Mouse (Mus musculus): ENCODE measurements around the gene Vamp2. TPM values are rescaled to one million over a fixed set of nuclear protein-coding genes. Genes with fewer than 3 reads are reported as not detected.

Vamp2 gene
- polyA plus RNA-seq, 1 experiment from 2014 or later: 50.6 TPM

GRCm38 (mm10) chr11:69107676-69108075 lies 19.4 kb downstream of the Vamp2 start:
- H3K9ac ChIP-seq (replicated peaks; ENCODE audit: low read depth): no peak overlapping the region
- DNase-seq (ENCODE audit: low spot score) (no peak), ATAC-seq (no peak)
- H3K27me3 ChIP-seq (replicated peaks; ENCODE audit: insufficient read depth, low read length): no peaks in the 10 kb centered on the region
- H3K4me2 ChIP-seq (replicated peaks; ENCODE audit: low read depth, low read length): no peak overlapping the region
- TF ChIP-seq CTCF (IDR thresholded peaks at IDR 0.05): no peak
- TF ChIP-seq EP300 (IDR thresholded peaks at IDR 0.05): no peak
- no peaks in the 10 kb centered on the region for H3K9me3 ChIP-seq (ENCODE audit: low read length)
- 0 out of 2 replicates have a peak, but pooled peaks cover 3% of the 10 kb centered on the region for H3K4me1 ChIP-seq (ENCODE audit: insufficient read depth, low read depth, low read length)
- WGBS: 83% methylated on average over 11 of the region's 11 CpGs
- H3K4me3 ChIP-seq (ENCODE audit: low read depth, low read length): no peak overlapping the region
- peaks cover 70% of the 10 kb centered on the region for H3K36me3 ChIP-seq (ENCODE audit: insufficient read depth, low read length)
- H3K27ac ChIP-seq (ENCODE audit: low read length): no peak overlapping the region

- ATAC-seq: no peak
Measured at GRCm38 (mm10) chr11:69108223-69108622, 19.9 kb downstream of the Vamp2 start.

GRCm38 (mm10) chr11:69109032-69109900 lies 21.0 kb downstream of the Vamp2 start:
- Histone ChIP-seq H3K36me3 (ENCODE audit: insufficient read depth, low read length) (peaks cover 54% of the 10 kb centered on the region), H3K9ac (replicated peaks; ENCODE audit: low read depth) (no peak overlapping the region), H3K4me2 (replicated peaks; ENCODE audit: low read depth, low read length) (no peak overlapping the region), H3K9me3 (ENCODE audit: low read length) (no peaks in the 10 kb centered on the region), H3K4me1 (ENCODE audit: insufficient read depth, low read depth, low read length) (0 out of 2 replicates have a peak, but pooled peaks cover 3% of the 10 kb centered on the region), H3K27ac (ENCODE audit: low read length) (no peak overlapping the region), H3K27me3 (replicated peaks; ENCODE audit: insufficient read depth, low read length) (no peaks in the 10 kb centered on the region), H3K4me3 (ENCODE audit: low read depth, low read length) (no peak overlapping the region)
- TF ChIP-seq EP300 (IDR thresholded peaks at IDR 0.05) (no peak), CTCF (IDR thresholded peaks at IDR 0.05) (no peak)
- peak; percentile 33 for DNase-seq (ENCODE audit: low spot score)
- WGBS: 76% methylated on average over 13 of the region's 13 CpGs
- no peak for ATAC-seq

More at GRCm38 (mm10) chr11:69108223-69108622, 19.9 kb downstream of the Vamp2 start:
- Histone ChIP-seq H3K27me3 (replicated peaks; ENCODE audit: insufficient read depth, low read length) (no peaks in the 10 kb centered on the region), H3K9ac (replicated peaks; ENCODE audit: low read depth) (no peak overlapping the region), H3K9me3 (ENCODE audit: low read length) (no peaks in the 10 kb centered on the region), H3K4me1 (ENCODE audit: insufficient read depth, low read depth, low read length) (0 out of 2 replicates have a peak, but pooled peaks cover 3% of the 10 kb centered on the region), H3K27ac (ENCODE audit: low read length) (no peak overlapping the region), H3K4me3 (ENCODE audit: low read depth, low read length) (no peak overlapping the region), H3K36me3 (ENCODE audit: insufficient read depth, low read length) (peaks cover 64% of the 10 kb centered on the region), H3K4me2 (replicated peaks; ENCODE audit: low read depth, low read length) (no peak overlapping the region)
- no peak for TF ChIP-seq CTCF (IDR thresholded peaks at IDR 0.05)
- TF ChIP-seq EP300 (IDR thresholded peaks at IDR 0.05): no peak
- no peak for DNase-seq (ENCODE audit: low spot score)
- WGBS: 93% methylated on average over 9 of the region's 9 CpGs

- Histone ChIP-seq H3K36me3 (ENCODE audit: insufficient read depth, low read length) (peaks cover 42% of the 10 kb centered on the region), H3K9me3 (ENCODE audit: low read length) (no peaks in the 10 kb centered on the region), H3K9ac (replicated peaks; ENCODE audit: low read depth) (no peak overlapping the region), H3K4me3 (ENCODE audit: low read depth, low read length) (peak overlapping the region; percentile 30), H3K27ac (ENCODE audit: low read length) (no peak overlapping the region), H3K4me2 (replicated peaks; ENCODE audit: low read depth, low read length) (peak overlapping the region; percentile 49), H3K4me1 (ENCODE audit: insufficient read depth, low read depth, low read length) (0 out of 2 replicates have a peak, but pooled peaks cover 3% of the 10 kb centered on the region), H3K27me3 (replicated peaks; ENCODE audit: insufficient read depth, low read length) (no peaks in the 10 kb centered on the region)
- 2% methylated on average over 29 of the region's 30 CpGs for WGBS
- DNase-seq (ENCODE audit: low spot score) (peak; percentile 69), ATAC-seq (peak; percentile 66)
- TF ChIP-seq EP300 (IDR thresholded peaks at IDR 0.05) (peak; percentile 44), CTCF (IDR thresholded peaks at IDR 0.05) (no peak)
Measured at GRCm38 (mm10) chr11:69110319-69111046, 22.2 kb downstream of the Vamp2 start.

GRCm38 (mm10) chr11:69111051-69111810 lies 22.9 kb downstream of the Vamp2 start:
- H3K36me3 ChIP-seq (ENCODE audit: insufficient read depth, low read length): peaks cover 35% of the 10 kb centered on the region
- 6% methylated on average over 21 of the region's 21 CpGs for WGBS
- TF ChIP-seq CTCF (IDR thresholded peaks at IDR 0.05) (no peak), EP300 (IDR thresholded peaks at IDR 0.05) (no peak)
- DNase-seq (ENCODE audit: low spot score): no peak
- H3K9me3 ChIP-seq (ENCODE audit: low read length): no peaks in the 10 kb centered on the region
- no peak overlapping the region for H3K9ac ChIP-seq (replicated peaks; ENCODE audit: low read depth)
- H3K4me3 ChIP-seq (ENCODE audit: low read depth, low read length): peak overlapping the region; percentile 30
- H3K4me2 ChIP-seq (replicated peaks; ENCODE audit: low read depth, low read length): peak overlapping the region; percentile 49
- ATAC-seq: no peak
- H3K4me1 ChIP-seq (ENCODE audit: insufficient read depth, low read depth, low read length): 0 out of 2 replicates have a peak, but pooled peaks cover 3% of the 10 kb centered on the region
- no peaks in the 10 kb centered on the region for H3K27me3 ChIP-seq (replicated peaks; ENCODE audit: insufficient read depth, low read length)
- no peak overlapping the region; the same call in 1 of the 2 replicates for H3K27ac ChIP-seq (ENCODE audit: low read length)
